Comparison of ENCODE assay signal across 10 mouse cellular contexts in the genomic region with DNA sequence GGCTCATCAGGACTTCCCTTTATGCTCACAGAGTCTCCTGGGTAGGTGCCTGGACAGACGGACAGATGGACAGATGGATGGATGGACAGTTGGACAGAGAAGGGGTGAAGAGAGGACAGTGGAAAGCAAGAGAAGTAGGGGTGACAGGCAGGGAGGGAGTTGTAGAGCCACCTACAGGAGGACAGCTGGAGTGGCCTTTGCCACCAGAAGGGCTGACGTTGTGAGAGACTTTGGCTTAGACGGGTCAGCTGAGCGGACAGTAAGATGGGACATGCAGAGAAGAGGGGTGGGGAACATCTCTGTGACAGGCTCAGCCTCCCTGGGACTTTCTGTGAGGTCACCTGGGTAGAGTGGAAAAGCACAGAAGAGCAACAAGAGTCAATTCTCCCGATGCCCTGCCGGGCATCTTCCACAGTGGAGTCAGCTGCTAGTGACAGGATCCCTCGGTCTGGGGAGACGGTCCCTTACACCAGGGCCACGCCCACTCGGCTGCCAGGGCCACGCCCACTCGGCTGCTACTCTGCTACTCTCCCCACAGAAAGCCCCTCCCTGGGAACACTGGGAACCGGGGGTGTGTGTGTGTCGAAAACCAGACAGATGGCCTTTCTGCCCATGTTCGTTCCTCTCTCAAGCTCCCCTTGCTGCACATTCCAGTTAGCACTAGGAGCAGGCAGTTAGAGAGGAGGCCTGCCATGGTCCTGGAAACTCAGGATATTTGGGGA. TPM values are rescaled to one million over a fixed set of nuclear protein-coding genes. Genes with fewer than 3 reads are reported as not detected.
DNase-seq lines count a peak whose midpoint lies in the region; ATAC-seq lines count a peak whose summit lies in the region.
"Had no signal": no experiment of that assay in that cellular context is flagged by ENCODE, and none has a peak within 500 bp of the region (broad histone marks: within the 10 kb centered on the region; RNA-seq: fewer than 3 reads in every experiment).

No protein-coding gene starts in this region.

- whole genome bisulfite sequencing in hindbrain, embryonic 10.5 days, result 13% methylated on average over 15 of the region's 15 CpGs
- 15% methylated on average over 15 of the region's 15 CpGs for WGBS in hindbrain, embryonic 16.5 days

- H3K27ac ChIP-seq in hindbrain, embryonic 10.5 days, result peak overlapping the region; percentile 23; the same call in 1 of the 2 replicates
- H3K27ac ChIP-seq in hindbrain, embryonic 16.5 days (ENCODE audit: low read depth, low read length), result no peak overlapping the region
- H3K27ac ChIP-seq: lung, embryonic 15.5 days had no signal

- no peak overlapping the region for H3K4me3 ChIP-seq in hindbrain, embryonic 10.5 days
- no peak overlapping the region for H3K4me3 ChIP-seq in hindbrain, embryonic 16.5 days (ENCODE audit: low read length)
- H3K4me3 ChIP-seq: lung, embryonic 15.5 days had no signal

- H3K4me2 ChIP-seq in hindbrain, embryonic 16.5 days (ENCODE audit: low read length), result no peak overlapping the region
- H3K4me2 ChIP-seq: lung, embryonic 15.5 days had no signal

- H3K36me3 ChIP-seq in hindbrain, embryonic 10.5 days, result no peaks in the 10 kb centered on the region
- H3K36me3 ChIP-seq in hindbrain, embryonic 16.5 days (ENCODE audit: control insufficient read depth, insufficient read depth, low read length), result no peaks in the 10 kb centered on the region
- H3K36me3 ChIP-seq: lung, embryonic 15.5 days had no signal

- no peak for ATAC-seq in hindbrain, embryonic 16.5 days
- no peak for ATAC-seq in inflammation-experienced regulatory T-cells, adult 6 months

- H3K9me3 ChIP-seq in hindbrain, embryonic 10.5 days, result no peaks in the 10 kb centered on the region
- H3K9me3 ChIP-seq in hindbrain, embryonic 16.5 days (ENCODE audit: control insufficient read depth, low read length), result no peaks in the 10 kb centered on the region
- H3K9me3 ChIP-seq: lung, embryonic 15.5 days had no signal

- H3K9ac ChIP-seq in hindbrain, embryonic 16.5 days (ENCODE audit: low read depth, low read length), result no peak overlapping the region
- H3K9ac ChIP-seq: lung, embryonic 15.5 days had no signal

- peaks cover 26% of the 10 kb centered on the region for H3K27me3 ChIP-seq in hindbrain, embryonic 10.5 days (ENCODE audit: insufficient read depth, poor library complexity, severe bottlenecking)
- H3K27me3 ChIP-seq in hindbrain, embryonic 16.5 days (replicated peaks; ENCODE audit: control insufficient read depth, insufficient read depth, low read length), result peaks cover 6% of the 10 kb centered on the region; the same call in 1 of the 2 replicates

- no peak for DNase-seq in hindbrain, embryonic 10.5 days (ENCODE audit: low spot score)
- DNase-seq in urinary bladder, postnatal 25 days (ENCODE audit: low spot score), result peak; percentile 24
- DNase-seq in urinary bladder, adult 2 months (ENCODE audit: low spot score), result no peak
- peak; percentile 34 to 47 for DNase-seq in layer of hippocampus, postnatal 25 days (ENCODE audit: extremely low spot score in 1 of 2, low spot score in 1 of 2)
- peak; percentile 71 for DNase-seq in thymus, postnatal 4 days
- DNase-seq in gastrocnemius, postnatal 36 days, result no peak

- intact Hi-C loops in gastrocnemius, postnatal 36 days (cut with DNase I), result no loop called here

- H3K4me1 ChIP-seq in hindbrain, embryonic 10.5 days (replicated peaks), result peaks cover 45% of the 10 kb centered on the region
- no peaks in the 10 kb centered on the region; the same call in 1 of the 2 replicates for H3K4me1 ChIP-seq in hindbrain, embryonic 16.5 days (ENCODE audit: control insufficient read depth, insufficient read depth, low read depth, low read length)

RNA-seq across cellular contexts. Expression of a gene that starts 1.9 kb away (rescaled TPM):
- 1.6 and 1.8 TPM in 2 replicates for polyA plus RNA-seq in hindbrain, embryonic 10.5 days (2016; fragmentation: Nextera tagmentation; extraction: Ambion mirVana)
- 0.77 and 2.9 TPM in 2 replicates for polyA plus RNA-seq in hindbrain, embryonic 16.5 days (2015; fragmentation: Nextera tagmentation; extraction: Ambion mirVana)
- polyA plus RNA-seq in urinary bladder, adult 2 months (2012; rRNA removed), result 3.2 and 4.2 TPM in 2 replicates
- 1 to 10 TPM; 2.1 to 2.4 TPM for total RNA-seq in layer of hippocampus, postnatal 25 days (2021)
- total RNA-seq in gastrocnemius, postnatal 36 days (2021), result not detected
- polyA plus RNA-seq in inflammation-experienced regulatory T-cells, adult 6 months (2017; shearing (Covaris generic)), result under 1 TPM in 2 of 3 experiments, not detected in 1; 0.15 to 0.34 TPM

RNA-seq across cellular contexts. Expression of a gene that starts 7.0 kb away (rescaled TPM):
- polyA plus RNA-seq in hindbrain, embryonic 10.5 days (2016; fragmentation: Nextera tagmentation; extraction: Ambion mirVana), result 30.8 and 31.8 TPM in 2 replicates
- polyA plus RNA-seq in hindbrain, embryonic 16.5 days (2015; fragmentation: Nextera tagmentation; extraction: Ambion mirVana), result 20.7 and 22.4 TPM in 2 replicates
- 72.3 and 76.4 TPM in 2 replicates for polyA plus RNA-seq in urinary bladder, adult 2 months (2012; rRNA removed)
- total RNA-seq in layer of hippocampus, postnatal 25 days (2021), result 10 to 100 TPM in 1 of 2 experiments, 1 to 10 TPM in 1; 7.8 to 11.4 TPM
- total RNA-seq in gastrocnemius, postnatal 36 days (2021), result 1 to 10 TPM; 8.2 to 9.0 TPM
- 1 to 10 TPM in 2 of 3 experiments, under 1 TPM in 1; 0.34 to 1.9 (median 1.8) TPM for polyA plus RNA-seq in inflammation-experienced regulatory T-cells, adult 6 months (2017; shearing (Covaris generic))

RNA-seq across cellular contexts. Expression of a gene that starts 47.8 kb away (rescaled TPM):
- 15.8 and 16.1 TPM in 2 replicates for polyA plus RNA-seq in hindbrain, embryonic 10.5 days (2016; fragmentation: Nextera tagmentation; extraction: Ambion mirVana)
- polyA plus RNA-seq in hindbrain, embryonic 16.5 days (2015; fragmentation: Nextera tagmentation; extraction: Ambion mirVana), result 4.7 and 5.0 TPM in 2 replicates
- polyA plus RNA-seq in urinary bladder, adult 2 months (2012; rRNA removed), result 25.3 and 25.4 TPM in 2 replicates
- 1 to 10 TPM; 1.0 to 1.1 TPM for total RNA-seq in layer of hippocampus, postnatal 25 days (2021)
- under 1 TPM; 0.18 to 0.81 TPM for total RNA-seq in gastrocnemius, postnatal 36 days (2021)
- 10 to 100 TPM; 17.6 to 20.9 (median 17.8) TPM for polyA plus RNA-seq in inflammation-experienced regulatory T-cells, adult 6 months (2017; shearing (Covaris generic))

RNA-seq across cellular contexts. Expression of a gene that starts 56.6 kb away (rescaled TPM):
- polyA plus RNA-seq in hindbrain, embryonic 10.5 days (2016; fragmentation: Nextera tagmentation; extraction: Ambion mirVana), result 1.3 and 1.5 TPM in 2 replicates
- polyA plus RNA-seq in hindbrain, embryonic 16.5 days (2015; fragmentation: Nextera tagmentation; extraction: Ambion mirVana), result 3.7 and 5.1 TPM in 2 replicates
- 206 and 222 TPM in 2 replicates for polyA plus RNA-seq in urinary bladder, adult 2 months (2012; rRNA removed)
- total RNA-seq in layer of hippocampus, postnatal 25 days (2021), result 1 to 10 TPM; 1.4 to 1.5 TPM
- under 1 TPM; 0.31 to 0.54 TPM for total RNA-seq in gastrocnemius, postnatal 36 days (2021)
- not detected for polyA plus RNA-seq in inflammation-experienced regulatory T-cells, adult 6 months (2017; shearing (Covaris generic))

RNA-seq across cellular contexts. Expression of a gene that starts 58.6 kb away (rescaled TPM):
- not detected in 2 replicates for polyA plus RNA-seq in hindbrain, embryonic 10.5 days (2016; fragmentation: Nextera tagmentation; extraction: Ambion mirVana)
- not detected in 2 replicates for polyA plus RNA-seq in hindbrain, embryonic 16.5 days (2015; fragmentation: Nextera tagmentation; extraction: Ambion mirVana)
- 0.03 and 0.07 TPM in 2 replicates for polyA plus RNA-seq in urinary bladder, adult 2 months (2012; rRNA removed)
- total RNA-seq in layer of hippocampus, postnatal 25 days (2021), result not detected
- not detected for total RNA-seq in gastrocnemius, postnatal 36 days (2021)
- polyA plus RNA-seq in inflammation-experienced regulatory T-cells, adult 6 months (2017; shearing (Covaris generic)), result not detected
- polyA plus RNA-seq: brain, embryonic 14.5 days; lung, embryonic 15.5 days had no signal

Comparison
In these comparisons a context has a peak if more than half of its experiments do, and no peak if none do; other contexts are left out.
1. DNase-seq: peak in urinary bladder, postnatal 25 days (single experiment), layer of hippocampus, postnatal 25 days (2 of 2) and thymus, postnatal 4 days (single experiment); none in hindbrain, embryonic 10.5 days (single experiment), urinary bladder, adult 2 months (single experiment) and gastrocnemius, postnatal 36 days (0 of 2).